In the genomic region with DNA sequence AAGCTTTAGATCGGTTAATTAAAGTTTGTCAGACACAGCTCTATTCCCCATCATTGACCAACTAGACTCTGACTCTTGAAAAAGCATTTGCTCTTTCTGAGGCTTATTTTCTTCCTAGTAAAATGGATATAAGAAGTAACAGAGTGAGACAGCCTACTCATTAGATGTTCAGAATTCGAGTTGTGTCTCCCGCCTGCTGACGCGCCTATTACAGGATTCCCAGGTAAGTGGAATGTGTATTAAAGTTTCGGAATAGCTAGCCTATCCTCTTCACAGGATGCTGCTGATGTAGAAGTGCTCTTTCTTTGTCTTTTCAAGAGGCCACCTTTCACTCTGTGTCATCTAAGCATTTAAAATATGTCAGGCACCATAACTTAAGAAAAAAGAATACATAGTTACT, we compare ENCODE assay signal across 11 mouse cellular contexts. TPM values are rescaled to one million over a fixed set of nuclear protein-coding genes. Genes with fewer than 3 reads are reported as not detected.
DNase-seq lines count a peak whose midpoint lies in the region; ATAC-seq and TF ChIP-seq lines count a peak whose summit lies in the region.
"Had no signal": no experiment of that assay in that cellular context is flagged by ENCODE, and none has a peak within 500 bp of the region (broad histone marks: within the 10 kb centered on the region; RNA-seq: fewer than 3 reads in every experiment).

No protein-coding gene starts in this region.

- ATAC-seq in embryonic facial prominence, embryonic 13.5 days (ENCODE audit: insufficient number of reproducible peaks, insufficient read depth, low FRiP score, low TSS enrichment, low read depth) = no peak
- ATAC-seq in megakaryocyte, adult 5-6 weeks (ENCODE audit: poor library complexity, severe bottlenecking) = no peak
- ATAC-seq in Patski = no peak

- no peak overlapping the region for H3K9ac ChIP-seq in embryonic facial prominence, embryonic 13.5 days
- H3K9ac ChIP-seq: midbrain, embryonic 12.5 days had no signal

- H3K36me3 ChIP-seq in embryonic facial prominence, embryonic 13.5 days = no peaks in the 10 kb centered on the region
- H3K36me3 ChIP-seq in embryonic facial prominence, embryonic 10.5 days (replicated peaks) = no peaks in the 10 kb centered on the region
- no peaks in the 10 kb centered on the region for H3K36me3 ChIP-seq in megakaryocyte, embryonic 14.5 days (replicated peaks; ENCODE audit: low read length)
- H3K36me3 ChIP-seq: midbrain, embryonic 12.5 days had no signal

- CTCF ChIA-PET in Patski (lab: Charles Lee) = interaction anchor here (1.0 to 1.5 kb wide), 3 partner anchors 21 to 63 kb away, joined by 3 read pairs; no protein-coding TSS in a partner anchor

- no peak overlapping the region for H3K27ac ChIP-seq in embryonic facial prominence, embryonic 13.5 days
- H3K27ac ChIP-seq in embryonic facial prominence, embryonic 10.5 days (replicated peaks) = no peak overlapping the region
- H3K27ac ChIP-seq: midbrain, embryonic 12.5 days had no signal

- H3K4me2 ChIP-seq in embryonic facial prominence, embryonic 13.5 days = peak overlapping the region; percentile 22; the same call in 1 of the 2 replicates
- H3K4me2 ChIP-seq: midbrain, embryonic 12.5 days had no signal

- H3K4me3 ChIP-seq in embryonic facial prominence, embryonic 13.5 days = no peak overlapping the region
- H3K4me3 ChIP-seq in embryonic facial prominence, embryonic 10.5 days = no peak overlapping the region
- peak overlapping the region; percentile 77 for H3K4me3 ChIP-seq in megakaryocyte, embryonic 14.5 days (replicated peaks)

- H3K4me1 ChIP-seq in embryonic facial prominence, embryonic 13.5 days = peaks cover 7% of the 10 kb centered on the region; the same call in 1 of the 2 replicates
- peaks cover 19% of the 10 kb centered on the region for H3K4me1 ChIP-seq in embryonic facial prominence, embryonic 10.5 days
- H3K4me1 ChIP-seq in megakaryocyte, embryonic 14.5 days = peaks cover 20% of the 10 kb centered on the region

- in situ Hi-C loops in Patski (cut with MboI; ENCODE audit: low pct_unique_long_range_greater_than_20kb) = no loop called here

- no peak for DNase-seq in embryonic facial prominence, embryonic 10.5 days (ENCODE audit: low spot score)
- no peak for DNase-seq in Patski (ENCODE audit: low read depth, low spot score)
- peak; percentile 58 for DNase-seq in mesoderm, embryonic 11.5 days (ENCODE audit: low read depth, low spot score)
- no peak for DNase-seq in cerebellum, adult 8-10 months
- DNase-seq in frontal cortex, postnatal 25 days (ENCODE audit: low spot score in 2 of 2) = no peak

- POLR2A ChIA-PET in Patski (lab: Charles Lee) = no interaction called here

- WGBS in embryonic facial prominence, embryonic 13.5 days = 71% methylated on average over 6 of the region's 6 CpGs
- WGBS in embryonic facial prominence, embryonic 10.5 days = 80% methylated on average over 6 of the region's 6 CpGs

- no peaks in the 10 kb centered on the region for H3K9me3 ChIP-seq in embryonic facial prominence, embryonic 13.5 days
- no peaks in the 10 kb centered on the region for H3K9me3 ChIP-seq in embryonic facial prominence, embryonic 10.5 days
- H3K9me3 ChIP-seq in megakaryocyte, embryonic 14.5 days = no peaks in the 10 kb centered on the region
- H3K9me3 ChIP-seq: midbrain, embryonic 12.5 days had no signal

- H3K27me3 ChIP-seq in embryonic facial prominence, embryonic 13.5 days = peaks cover 20% of the 10 kb centered on the region
- peaks cover 25% of the 10 kb centered on the region for H3K27me3 ChIP-seq in embryonic facial prominence, embryonic 10.5 days (replicated peaks; ENCODE audit: low read depth, poor library complexity, severe bottlenecking)
- peaks cover 5% of the 10 kb centered on the region for H3K27me3 ChIP-seq in megakaryocyte, embryonic 14.5 days (replicated peaks)
- H3K27me3 ChIP-seq in Patski = no peaks in the 10 kb centered on the region

- peak; percentile 52 for TF ChIP-seq CTCF in Patski (IDR thresholded peaks at IDR 0.05)

RNA-seq across cellular contexts. Expression of a gene that starts 20.4 kb away (rescaled TPM):
- polyA plus RNA-seq in embryonic facial prominence, embryonic 13.5 days (2015; fragmentation: Nextera tagmentation; extraction: Ambion mirVana) = 0.41 and 0.55 TPM in 2 replicates
- 0.31 TPM in 1 of 2 replicates, not detected in the other for polyA plus RNA-seq in embryonic facial prominence, embryonic 10.5 days (2016; fragmentation: Nextera tagmentation; extraction: Ambion mirVana)
- polyA plus RNA-seq in megakaryocyte, embryonic 14.5 days (2012; ENCODE audit: insufficient read depth, low replicate concordance) = 0.07 TPM in 1 of 2 replicates, not detected in the other
- total RNA-seq in megakaryocyte, adult 5-6 weeks (2015) = 34.6 and 34.8 TPM in 2 replicates
- 30.0 and 47.4 TPM in 2 replicates for total RNA-seq in megakaryocyte, adult 5-6 weeks (2017)
- 0.08 TPM for polyA plus RNA-seq in Patski (2021)
- total RNA-seq: layer of hippocampus, postnatal 10 days; left cerebral cortex, postnatal 36 days had no signal

RNA-seq across cellular contexts. Expression of a gene that starts 25.6 kb away (rescaled TPM):
- 9.4 and 10.1 TPM in 2 replicates for polyA plus RNA-seq in embryonic facial prominence, embryonic 13.5 days (2015; fragmentation: Nextera tagmentation; extraction: Ambion mirVana)
- polyA plus RNA-seq in embryonic facial prominence, embryonic 10.5 days (2016; fragmentation: Nextera tagmentation; extraction: Ambion mirVana) = 3.8 and 5.5 TPM in 2 replicates
- polyA plus RNA-seq in megakaryocyte, embryonic 14.5 days (2012; ENCODE audit: insufficient read depth, low replicate concordance) = 9.2 TPM in 1 of 2 replicates, not detected in the other
- 499 and 513 TPM in 2 replicates for total RNA-seq in megakaryocyte, adult 5-6 weeks (2015)
- 540 and 572 TPM in 2 replicates for total RNA-seq in megakaryocyte, adult 5-6 weeks (2017)
- 0.05 TPM for polyA plus RNA-seq in Patski (2021)
